In the genomic region with DNA sequence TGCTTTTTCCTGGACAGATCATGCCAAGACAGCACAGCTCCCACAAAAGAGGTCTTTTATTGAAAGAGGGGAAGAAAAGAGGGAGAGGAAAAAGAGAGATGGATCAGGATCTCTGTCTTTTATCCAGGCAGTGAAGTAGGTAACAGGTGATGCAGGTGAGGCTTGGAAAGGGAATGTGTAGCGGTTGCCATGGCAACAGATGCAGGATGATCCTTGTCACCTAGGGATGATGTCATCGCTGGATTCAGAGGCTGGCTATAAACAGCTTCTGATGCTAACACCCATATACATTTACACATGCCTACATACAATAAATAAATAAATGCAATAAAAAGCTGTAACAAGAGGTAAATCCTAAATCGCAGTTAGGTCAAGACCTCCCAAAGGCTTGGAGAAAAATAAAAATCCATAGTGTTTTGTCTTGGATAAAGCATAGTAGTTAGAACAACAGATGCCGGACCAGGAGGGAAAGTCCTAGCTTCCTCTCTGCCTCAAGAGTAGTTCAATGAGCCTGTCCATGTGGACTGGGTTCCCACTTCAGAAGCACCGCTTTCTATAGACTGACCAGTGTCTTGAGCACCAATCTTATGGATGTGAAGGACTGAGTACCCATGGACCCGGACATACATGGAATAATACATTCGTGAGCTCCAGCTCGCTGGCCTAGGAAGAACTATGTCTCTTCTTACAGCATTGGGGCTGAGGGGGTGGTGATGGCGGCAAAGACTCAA, we compare ENCODE assay signal across 29 mouse cellular contexts.
DNase-seq lines count a peak whose midpoint lies in the region; ATAC-seq lines count a peak whose summit lies in the region.
"Had no signal": no experiment of that assay in that cellular context is flagged by ENCODE, and none has a peak within 500 bp of the region (broad histone marks: within the 10 kb centered on the region; RNA-seq: fewer than 3 reads in every experiment).

No protein-coding gene starts in this region.

- no peaks in the 10 kb centered on the region for H3K4me1 ChIP-seq in midbrain, embryonic 11.5 days (ENCODE audit: control insufficient read depth, insufficient read depth, low read length)
- no peaks in the 10 kb centered on the region for H3K4me1 ChIP-seq in midbrain, embryonic 13.5 days (replicated peaks)
- H3K4me1 ChIP-seq in midbrain, embryonic 15.5 days = 0 out of 2 replicates have a peak, but pooled peaks cover 5% of the 10 kb centered on the region
- H3K4me1 ChIP-seq: intestine, embryonic 15.5 days had no signal

- H3K27ac ChIP-seq in midbrain, embryonic 11.5 days (ENCODE audit: low read depth, low read length) = no peak overlapping the region
- H3K27ac ChIP-seq in midbrain, embryonic 13.5 days = no peak overlapping the region
- H3K27ac ChIP-seq in midbrain, embryonic 15.5 days = peak overlapping the region; percentile 9; the same call in 1 of the 2 replicates
- H3K27ac ChIP-seq: gastrocnemius, adult 2 months; heart, adult 2 months; intestine, embryonic 15.5 days; kidney, postnatal 0 days; limb, embryonic 13.5 days; stomach, postnatal 0 days had no signal

- WGBS in midbrain, embryonic 11.5 days = 94% methylated on average over 9 of the region's 9 CpGs
- WGBS in midbrain, embryonic 13.5 days = 92% methylated on average over 9 of the region's 9 CpGs
- WGBS in midbrain, embryonic 15.5 days = 89% methylated on average over 9 of the region's 9 CpGs

- no peak for ATAC-seq in midbrain, embryonic 11.5 days (ENCODE audit: low FRiP score)
- ATAC-seq in midbrain, embryonic 13.5 days = no peak
- peak; percentile 78 for ATAC-seq in midbrain, embryonic 15.5 days (replicated peaks)
- ATAC-seq: activated CD4-positive, CD25-positive, alpha-beta regulatory T cell, adult 4 months; intestine, embryonic 15.5 days had no signal

- no peaks in the 10 kb centered on the region for H3K36me3 ChIP-seq in midbrain, embryonic 11.5 days (ENCODE audit: control insufficient read depth, insufficient read depth, low read length)
- H3K36me3 ChIP-seq in midbrain, embryonic 13.5 days = no peaks in the 10 kb centered on the region
- no peaks in the 10 kb centered on the region for H3K36me3 ChIP-seq in midbrain, embryonic 15.5 days (replicated peaks)
- H3K36me3 ChIP-seq: heart, embryonic 12.5 days; intestine, embryonic 15.5 days; limb, embryonic 13.5 days had no signal

- no peak overlapping the region for H3K4me3 ChIP-seq in midbrain, embryonic 11.5 days (ENCODE audit: low read depth, low read length)
- H3K4me3 ChIP-seq in midbrain, embryonic 13.5 days (replicated peaks) = no peak overlapping the region
- no peak overlapping the region for H3K4me3 ChIP-seq in midbrain, embryonic 15.5 days
- H3K4me3 ChIP-seq: heart, adult 2 months; heart, embryonic 12.5 days; intestine, embryonic 15.5 days; limb, embryonic 13.5 days; megakaryocyte, embryonic 14.5 days had no signal

- no peak overlapping the region for H3K4me2 ChIP-seq in midbrain, embryonic 11.5 days
- H3K4me2 ChIP-seq in midbrain, embryonic 13.5 days (replicated peaks) = no peak overlapping the region
- no peak overlapping the region for H3K4me2 ChIP-seq in midbrain, embryonic 15.5 days
- H3K4me2 ChIP-seq: heart, embryonic 12.5 days; intestine, embryonic 15.5 days; limb, embryonic 13.5 days; liver, embryonic 11.5 days had no signal

- peak; percentile 77 for DNase-seq in heart, adult 11 months
- no peak for DNase-seq in heart, postnatal 4 days
- DNase-seq in midbrain, embryonic 11.5 days (ENCODE audit: low spot score, missing footprints) = peak; percentile 81
- DNase-seq in brain, adult 2 months (ENCODE audit: low read depth, low spot score) = peak; percentile 57
- no peak for DNase-seq in cerebellum, adult 11-12 months
- DNase-seq: adrenal gland, adult 2 months; adrenal gland, postnatal 36 days; B cell, adult 2 months; cerebellum, adult 9-10 months; cerebellum, postnatal 36 days; gastrocnemius, adult 2 months; gastrocnemius, postnatal 36 days; heart, adult 2 months; kidney, adult 8-10 months; kidney, postnatal 4 days; lung, postnatal 36 days; right cerebral cortex, postnatal 4 days; thymus, adult 18-20 months; thymus, postnatal 4 days had no signal

- H3K9me3 ChIP-seq in midbrain, embryonic 11.5 days (ENCODE audit: control insufficient read depth, low read length) = no peaks in the 10 kb centered on the region
- no peaks in the 10 kb centered on the region for H3K9me3 ChIP-seq in midbrain, embryonic 13.5 days
- H3K9me3 ChIP-seq in midbrain, embryonic 15.5 days = no peaks in the 10 kb centered on the region
- H3K9me3 ChIP-seq: heart, embryonic 12.5 days; intestine, embryonic 15.5 days; limb, embryonic 13.5 days; megakaryocyte, embryonic 14.5 days had no signal

- no peak overlapping the region for H3K9ac ChIP-seq in midbrain, embryonic 11.5 days (ENCODE audit: low read length)
- H3K9ac ChIP-seq in midbrain, embryonic 13.5 days (replicated peaks) = no peak overlapping the region
- no peak overlapping the region for H3K9ac ChIP-seq in midbrain, embryonic 15.5 days
- H3K9ac ChIP-seq: heart, embryonic 12.5 days; intestine, embryonic 15.5 days; limb, embryonic 13.5 days had no signal

- H3K27me3 ChIP-seq in midbrain, embryonic 11.5 days (ENCODE audit: control insufficient read depth, insufficient read depth, low read length) = no peaks in the 10 kb centered on the region
- H3K27me3 ChIP-seq in midbrain, embryonic 13.5 days = no peaks in the 10 kb centered on the region
- H3K27me3 ChIP-seq in midbrain, embryonic 15.5 days (replicated peaks) = no peaks in the 10 kb centered on the region
- H3K27me3 ChIP-seq: heart, embryonic 12.5 days; intestine, embryonic 15.5 days; limb, embryonic 13.5 days had no signal

Comparison
In these comparisons a context has a peak if more than half of its experiments do, and no peak if none do; other contexts are left out.
1. DNase-seq: peak in heart, adult 11 months (single experiment), midbrain, embryonic 11.5 days (single experiment) and brain, adult 2 months (single experiment); none in heart, postnatal 4 days (single experiment) and cerebellum, adult 11-12 months (single experiment).